Mouse (Mus musculus) testis, adult 2 months (tissue): Measurements from ENCODE around the gene Hagh.

Experiments used
- CTCF ChIP-seq: fragments of 200-500 bp; IDR thresholded peaks from 2 replicates; pipeline ENCODE4 v1.5.1; 2012; ENCODE audit warnings: low read depth, mild to moderate bottlenecking, inconsistent platforms, low read length, moderate library complexity; ENCODE audit not compliant: control insufficient read depth, insufficient read depth, insufficient replicate concordance
- POLR2A ChIP-seq: fragments of 200-500 bp; IDR thresholded peaks from 2 replicates; pipeline ENCODE4 v1.6.1; 2012; ENCODE audit warnings: low read depth, mild to moderate bottlenecking, inconsistent platforms, low read length, moderate library complexity; ENCODE audit not compliant: control insufficient read depth

DNA sequence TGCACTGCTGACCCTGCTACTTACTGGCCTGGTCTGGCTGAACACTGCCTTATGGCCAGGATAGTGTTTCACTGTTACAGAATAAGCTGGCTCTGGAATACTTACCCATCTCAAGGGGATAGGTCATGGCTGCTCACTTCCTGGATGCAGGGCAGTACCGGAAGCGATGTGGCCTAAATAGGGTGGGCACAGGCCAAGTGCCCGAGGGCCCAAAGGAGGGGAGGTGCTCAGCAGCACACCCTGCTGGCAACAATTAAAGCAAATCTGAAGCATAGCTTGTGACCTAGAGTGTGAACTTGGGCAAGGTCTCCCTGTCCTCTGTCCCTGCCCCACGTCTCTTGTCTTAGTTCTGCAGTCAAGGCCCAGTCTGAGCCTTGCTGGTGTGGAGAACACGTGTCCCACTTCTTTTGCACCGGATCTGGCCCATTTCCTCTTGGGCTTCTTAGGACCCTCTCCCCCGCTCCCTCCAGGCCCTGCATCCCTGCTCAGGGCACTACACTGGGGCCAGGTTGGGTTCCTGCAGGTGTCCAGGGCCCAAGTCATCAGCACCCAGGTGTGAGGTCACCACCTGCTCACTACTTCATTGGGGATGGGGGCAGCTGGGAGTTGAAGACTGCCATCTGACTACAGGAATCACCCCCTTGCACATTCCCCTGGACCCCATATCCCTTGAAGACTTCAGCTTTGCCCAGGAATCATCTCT lies 41.9 kb downstream of the Hagh start:
- TF ChIP-seq CTCF (peak; percentile 38; the same call in 1 of the 2 replicates), POLR2A (0 out of 2 replicates have a peak, but pooled peaks have one; percentile 8)
